ENCODE assay signal across 8 mouse cellular contexts in genomic region chr19:10605901-10606622, GRCm38 (mm10). TPM values are rescaled to one million over a fixed set of nuclear protein-coding genes. Genes with fewer than 3 reads are reported as not detected.
A peak's percentile ranks its signal among the peaks of the same experiment; 100 is the strongest.
DNase-seq lines count a peak whose midpoint lies in the region; ATAC-seq and TF ChIP-seq lines count a peak whose summit lies in the region.

No protein-coding gene starts in this region.

- no peak; the same call in 1 of the 2 replicates for ATAC-seq in hindbrain, embryonic 13.5 days (ENCODE audit: low FRiP score)
- peak; percentile 12; the same call in 1 of the 2 replicates for ATAC-seq in lung, embryonic 15.5 days (ENCODE audit: borderline replicate concordance, extremely low read depth, low FRiP score, low TSS enrichment)

- 7% methylated on average over 20 of the region's 20 CpGs for WGBS in hindbrain, embryonic 13.5 days
- 4% methylated on average over 20 of the region's 20 CpGs for WGBS in lung, embryonic 15.5 days

- H3K4me3 ChIP-seq in left cerebral cortex, adult 2 months, result peak overlapping the region; percentile 93
- H3K4me3 ChIP-seq in bone marrow macrophage, adult 2 months (ENCODE audit: insufficient read depth, low read length), result peak overlapping the region; percentile 96
- H3K4me3 ChIP-seq in hindbrain, embryonic 13.5 days, result peak overlapping the region; percentile 95
- H3K4me3 ChIP-seq in lung, embryonic 15.5 days, result peak overlapping the region; percentile 98

- peak overlapping the region; percentile 77 for H3K4me2 ChIP-seq in hindbrain, embryonic 13.5 days
- H3K4me2 ChIP-seq in lung, embryonic 15.5 days, result peak overlapping the region; percentile 78

- no peaks in the 10 kb centered on the region for H3K27me3 ChIP-seq in hindbrain, embryonic 13.5 days
- no peaks in the 10 kb centered on the region for H3K27me3 ChIP-seq in lung, embryonic 15.5 days

- no peak for TF ChIP-seq CTCF in left cerebral cortex, adult 2 months (IDR thresholded peaks at IDR 0.05)
- no peak for TF ChIP-seq CTCF in bone marrow macrophage, adult 2 months (IDR thresholded peaks at IDR 0.05; ENCODE audit: low read depth, low read length)

- H3K4me1 ChIP-seq in bone marrow macrophage, adult 2 months (ENCODE audit: control insufficient read depth, insufficient read depth, low read length), result peaks cover 30% of the 10 kb centered on the region
- H3K4me1 ChIP-seq in hindbrain, embryonic 13.5 days (replicated peaks), result peaks cover 50% of the 10 kb centered on the region
- peaks cover 45% of the 10 kb centered on the region for H3K4me1 ChIP-seq in lung, embryonic 15.5 days

- intact Hi-C loops in left cerebral cortex, adult 2 months (cut with DNase I), result loop anchor here (1.0 to 5.0 kb wide), 3 partner anchors 29 to 79 kb away; partner anchors contain the start of genes Cpsf7, Cyb561a3, Sdhaf2 and Tmem138
- intact Hi-C loops in left cerebral cortex, postnatal 25 days (cut with DNase I), result loop anchor here (1.0 kb wide), 2 partner anchors 29 to 51 kb away; partner anchors contain the start of genes Cyb561a3 and Tmem138

- no peak for TF ChIP-seq POLR2A in bone marrow macrophage, adult 2 months (IDR thresholded peaks at IDR 0.05; ENCODE audit: borderline replicate concordance, low read depth, low read length)

- H3K9ac ChIP-seq in hindbrain, embryonic 13.5 days, result peak overlapping the region; percentile 96
- peak overlapping the region; percentile 95 for H3K9ac ChIP-seq in lung, embryonic 15.5 days

- peaks cover 38% of the 10 kb centered on the region for H3K36me3 ChIP-seq in hindbrain, embryonic 13.5 days
- peaks cover 33% of the 10 kb centered on the region for H3K36me3 ChIP-seq in lung, embryonic 15.5 days

- H3K9me3 ChIP-seq in hindbrain, embryonic 13.5 days, result no peaks in the 10 kb centered on the region
- H3K9me3 ChIP-seq in lung, embryonic 15.5 days, result no peaks in the 10 kb centered on the region

- peak overlapping the region; percentile 89 for H3K27ac ChIP-seq in left cerebral cortex, adult 2 months
- peak overlapping the region; percentile 74 for H3K27ac ChIP-seq in bone marrow macrophage, adult 2 months (ENCODE audit: insufficient read depth, low read depth, low read length)
- H3K27ac ChIP-seq in hindbrain, embryonic 13.5 days, result peak overlapping the region; percentile 94
- peak overlapping the region; percentile 90 for H3K27ac ChIP-seq in lung, embryonic 15.5 days

- DNase-seq in left cerebral cortex, adult 2 months (ENCODE audit: extremely low spot score in 1 of 2, low spot score in 2 of 2), result no peak
- DNase-seq in left cerebral cortex, postnatal 25 days (ENCODE audit: low spot score in 2 of 2), result no peak
- no peak for DNase-seq in retina, embryonic 14.5 days (ENCODE audit: low spot score)
- DNase-seq in spleen, postnatal 4 days (ENCODE audit: low spot score in 2 of 2), result no peak
- no peak for DNase-seq in retina, postnatal 1 day

RNA-seq across cellular contexts. Expression of gene Tkfc, which starts 0.6 kb away (rescaled TPM):
- total RNA-seq in left cerebral cortex, adult 2 months (2021), result 10 to 100 TPM; 16.6 to 17.7 TPM
- total RNA-seq in left cerebral cortex, postnatal 25 days (2021), result 10 to 100 TPM; 20.4 to 21.3 TPM
- polyA plus RNA-seq in bone marrow macrophage, adult 2 months (2012; ENCODE audit: insufficient read depth, insufficient read length, missing spikeins), result 4.9 and 7.1 TPM in 2 replicates
- polyA plus RNA-seq in hindbrain, embryonic 13.5 days (2015; fragmentation: Nextera tagmentation; extraction: Ambion mirVana), result 24.8 and 25.4 TPM in 2 replicates
- polyA plus RNA-seq in lung, embryonic 15.5 days (2015; fragmentation: Nextera tagmentation; extraction: Ambion mirVana), result 16.1 and 16.2 TPM in 2 replicates

RNA-seq across cellular contexts. Expression of gene Ddb1, which starts 0.9 kb away (rescaled TPM):
- total RNA-seq in left cerebral cortex, adult 2 months (2021), result 100 to 1,000 TPM; 191 to 206 TPM
- 100 to 1,000 TPM; 193 to 194 TPM for total RNA-seq in left cerebral cortex, postnatal 25 days (2021)
- 85.9 and 103 TPM in 2 replicates for polyA plus RNA-seq in bone marrow macrophage, adult 2 months (2012; ENCODE audit: insufficient read depth, insufficient read length, missing spikeins)
- 242 and 263 TPM in 2 replicates for polyA plus RNA-seq in hindbrain, embryonic 13.5 days (2015; fragmentation: Nextera tagmentation; extraction: Ambion mirVana)
- polyA plus RNA-seq in lung, embryonic 15.5 days (2015; fragmentation: Nextera tagmentation; extraction: Ambion mirVana), result 369 and 379 TPM in 2 replicates

RNA-seq across cellular contexts. Expression of gene Vwce, which starts 28.0 kb away (rescaled TPM):
- total RNA-seq in left cerebral cortex, adult 2 months (2021), result under 1 TPM; 0.43 to 0.65 TPM
- total RNA-seq in left cerebral cortex, postnatal 25 days (2021), result under 1 TPM; 0.18 to 0.50 TPM
- not detected in 2 replicates for polyA plus RNA-seq in bone marrow macrophage, adult 2 months (2012; ENCODE audit: insufficient read depth, insufficient read length, missing spikeins)
- polyA plus RNA-seq in hindbrain, embryonic 13.5 days (2015; fragmentation: Nextera tagmentation; extraction: Ambion mirVana), result 0.53 and 0.82 TPM in 2 replicates
- 0.52 and 1.3 TPM in 2 replicates for polyA plus RNA-seq in lung, embryonic 15.5 days (2015; fragmentation: Nextera tagmentation; extraction: Ambion mirVana)

RNA-seq across cellular contexts. Expression of gene Tmem138, which starts 28.9 kb away (rescaled TPM):
- 10 to 100 TPM; 12.2 to 13.8 TPM for total RNA-seq in left cerebral cortex, adult 2 months (2021)
- total RNA-seq in left cerebral cortex, postnatal 25 days (2021), result 10 to 100 TPM; 12.4 to 13.6 TPM
- 8.4 and 10.6 TPM in 2 replicates for polyA plus RNA-seq in bone marrow macrophage, adult 2 months (2012; ENCODE audit: insufficient read depth, insufficient read length, missing spikeins)
- polyA plus RNA-seq in hindbrain, embryonic 13.5 days (2015; fragmentation: Nextera tagmentation; extraction: Ambion mirVana), result 42.3 and 43.2 TPM in 2 replicates
- polyA plus RNA-seq in lung, embryonic 15.5 days (2015; fragmentation: Nextera tagmentation; extraction: Ambion mirVana), result 39.4 and 40.3 TPM in 2 replicates

RNA-seq across cellular contexts. Expression of gene Cyb561a3, which starts 29.1 kb away (rescaled TPM):
- 10 to 100 TPM; 12.7 to 12.8 TPM for total RNA-seq in left cerebral cortex, adult 2 months (2021)
- total RNA-seq in left cerebral cortex, postnatal 25 days (2021), result 10 to 100 TPM; 12.2 to 13.9 TPM
- 30.1 and 34.2 TPM in 2 replicates for polyA plus RNA-seq in bone marrow macrophage, adult 2 months (2012; ENCODE audit: insufficient read depth, insufficient read length, missing spikeins)
- 16.2 and 17.2 TPM in 2 replicates for polyA plus RNA-seq in hindbrain, embryonic 13.5 days (2015; fragmentation: Nextera tagmentation; extraction: Ambion mirVana)
- 20.4 and 21.7 TPM in 2 replicates for polyA plus RNA-seq in lung, embryonic 15.5 days (2015; fragmentation: Nextera tagmentation; extraction: Ambion mirVana)
